Mouse (Mus musculus): ENCODE data around the gene Odf3l1. TPM values are rescaled to one million over a fixed set of nuclear protein-coding genes. Genes with fewer than 3 reads are reported as not detected.
A peak's percentile ranks its signal among the peaks of the same experiment; 100 is the strongest.

Gene Odf3l1
- polyA plus RNA-seq, 1 experiment from 2014 or later: 0.49 TPM

DNA sequence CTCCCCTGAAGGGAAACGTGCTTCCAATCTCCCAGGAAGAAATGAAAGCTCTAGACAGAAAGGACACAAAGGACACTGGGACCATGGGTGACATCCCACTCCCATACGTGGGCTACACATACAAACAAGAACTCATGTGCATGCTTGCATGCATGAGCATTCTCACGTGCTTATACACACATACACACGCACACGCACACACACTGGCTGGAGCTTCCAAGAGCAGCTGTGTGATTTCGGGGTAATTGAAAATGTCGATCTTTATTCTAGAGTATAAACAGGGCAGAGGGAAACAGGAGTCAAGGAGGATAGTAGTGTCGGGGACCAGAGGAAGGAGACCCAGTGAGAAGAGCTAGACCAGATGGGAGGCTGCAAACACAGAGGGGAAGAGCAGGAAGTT is 19.8 kb downstream of the Odf3l1 start:
- Histone ChIP-seq H3K4me1 (peaks cover 22% of the 10 kb centered on the region), H3K9me3 (no peaks in the 10 kb centered on the region), H3K27me3 (replicated peaks) (peaks cover 42% of the 10 kb centered on the region), H3K9ac (no peak overlapping the region), H3K4me2 (no peak overlapping the region), H3K27ac (replicated peaks) (no peak overlapping the region), H3K4me3 (no peak overlapping the region), H3K36me3 (no peaks in the 10 kb centered on the region)
- 65% methylated on average over 8 of the region's 8 CpGs for WGBS
- no peak for ATAC-seq (ENCODE audit: extremely low read depth, insufficient number of reproducible peaks, low FRiP score, low TSS enrichment)

DNA sequence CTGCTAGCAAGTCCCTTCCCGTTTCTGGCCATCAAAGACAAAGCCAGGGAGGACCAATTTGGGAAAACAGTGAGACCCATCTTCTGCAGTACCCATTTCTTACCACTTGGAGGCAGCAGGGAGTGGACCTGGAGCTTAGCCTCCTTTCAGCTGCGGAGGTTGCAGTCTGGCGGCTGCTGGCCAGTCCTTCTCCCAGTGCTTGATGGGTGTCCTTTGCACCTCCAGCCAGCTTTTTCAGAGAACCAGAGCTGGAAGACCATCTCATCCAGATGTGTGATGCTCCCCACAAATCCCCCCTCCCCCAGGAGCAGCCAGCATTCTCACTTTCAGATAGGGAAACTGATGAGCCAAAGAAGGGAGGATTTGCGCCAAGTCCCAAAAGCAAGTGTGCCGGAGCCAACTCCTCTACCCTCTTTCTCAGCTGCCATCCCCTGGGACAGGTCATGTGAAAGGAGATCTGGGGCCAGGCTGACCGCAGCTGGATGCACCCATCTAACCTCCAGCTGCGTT is 20.7 kb downstream of the Odf3l1 start:
- Histone ChIP-seq H3K9ac (no peak overlapping the region), H3K36me3 (no peaks in the 10 kb centered on the region), H3K4me3 (no peak overlapping the region), H3K27ac (replicated peaks) (no peak overlapping the region), H3K4me1 (peaks cover 26% of the 10 kb centered on the region), H3K9me3 (no peaks in the 10 kb centered on the region), H3K27me3 (replicated peaks) (peaks cover 46% of the 10 kb centered on the region), H3K4me2 (no peak overlapping the region)
- 29% methylated on average over 7 of the region's 7 CpGs for WGBS
- no peak for ATAC-seq (ENCODE audit: extremely low read depth, insufficient number of reproducible peaks, low FRiP score, low TSS enrichment)

DNA sequence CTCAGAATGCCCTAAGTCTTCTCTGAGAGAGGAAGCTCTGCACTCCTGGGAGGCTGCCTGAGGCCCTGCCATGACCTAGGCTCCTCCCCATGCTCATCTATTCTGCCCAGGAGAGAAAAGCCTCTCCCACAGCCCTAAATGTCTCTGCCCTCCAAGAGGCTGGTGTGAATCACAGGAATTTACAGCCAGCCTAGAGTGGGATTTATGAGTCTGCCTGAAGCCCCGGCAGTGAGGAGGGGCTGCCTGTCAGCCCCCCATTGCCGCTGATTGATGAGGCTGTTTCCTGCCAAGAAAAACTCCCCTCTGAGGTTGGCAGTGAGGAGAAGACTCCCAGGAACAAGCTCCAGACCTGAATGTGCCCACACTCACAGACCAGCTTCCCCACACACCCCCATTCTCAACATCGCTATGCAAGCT is 22.2 kb downstream of the Odf3l1 start:
- Histone ChIP-seq H3K27me3 (replicated peaks) (peaks cover 56% of the 10 kb centered on the region), H3K27ac (replicated peaks) (0 out of 2 replicates have a peak overlapping the region, but pooled peaks have one; percentile 3), H3K4me1 (peaks cover 26% of the 10 kb centered on the region), H3K4me3 (no peak overlapping the region), H3K9me3 (no peaks in the 10 kb centered on the region), H3K4me2 (no peak overlapping the region), H3K9ac (peak overlapping the region; percentile 24; the same call in 1 of the 2 replicates), H3K36me3 (no peaks in the 10 kb centered on the region)
- no peak for ATAC-seq (ENCODE audit: extremely low read depth, insufficient number of reproducible peaks, low FRiP score, low TSS enrichment)
- WGBS: 42% methylated on average over 3 of the region's 3 CpGs

DNA sequence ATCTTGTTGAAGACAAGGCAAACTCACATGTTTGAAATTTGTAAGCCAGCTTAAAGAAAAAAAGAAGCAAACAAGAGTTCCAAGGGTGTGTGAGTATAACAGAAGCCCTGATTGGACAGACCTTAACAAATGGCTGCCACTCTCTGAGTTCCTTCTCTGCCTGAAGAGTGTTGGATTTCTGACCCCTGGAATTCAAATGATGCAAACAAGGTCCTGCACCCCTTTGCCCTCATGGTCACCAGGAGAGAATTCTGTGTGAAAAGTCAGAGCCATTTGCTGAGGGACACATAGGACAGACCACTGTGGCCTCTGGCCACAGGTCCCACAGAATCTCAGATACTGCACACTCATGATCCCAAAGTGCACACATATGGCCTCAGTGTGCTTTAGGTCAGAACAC is 22.6 kb downstream of the Odf3l1 start:
- no peak overlapping the region for H3K4me3 ChIP-seq
- no peak for ATAC-seq (ENCODE audit: extremely low read depth, insufficient number of reproducible peaks, low FRiP score, low TSS enrichment)
- H3K36me3 ChIP-seq: no peaks in the 10 kb centered on the region
- peak overlapping the region; percentile 24; the same call in 1 of the 2 replicates for H3K9ac ChIP-seq
- no peaks in the 10 kb centered on the region for H3K9me3 ChIP-seq
- H3K4me2 ChIP-seq: no peak overlapping the region
- peaks cover 26% of the 10 kb centered on the region for H3K4me1 ChIP-seq
- peaks cover 56% of the 10 kb centered on the region for H3K27me3 ChIP-seq (replicated peaks)
- 0 out of 2 replicates have a peak overlapping the region, but pooled peaks have one; percentile 3 for H3K27ac ChIP-seq (replicated peaks)

DNA sequence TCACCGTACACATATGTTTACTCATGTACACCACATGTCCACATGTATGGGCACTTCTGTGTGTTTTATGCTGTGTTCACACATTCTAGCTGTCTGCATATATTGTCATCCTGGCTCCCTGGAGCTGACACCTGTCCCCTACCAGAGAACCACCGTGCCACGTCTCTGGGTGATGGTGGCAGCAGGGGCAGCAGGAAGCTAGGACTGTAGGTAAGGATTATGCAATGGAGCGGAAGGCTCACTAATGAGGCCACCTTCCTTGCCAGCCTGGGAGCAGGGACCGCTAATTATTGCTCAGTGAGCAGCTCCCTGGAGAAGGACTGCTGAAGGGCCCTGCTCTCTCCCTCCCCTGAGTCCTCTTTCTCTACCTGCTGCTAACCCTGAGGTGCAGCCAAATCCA is 23.8 kb downstream of the Odf3l1 start:
- H3K9ac ChIP-seq: 0 out of 2 replicates have a peak overlapping the region, but pooled peaks have one; percentile 24
- H3K4me3 ChIP-seq: no peak overlapping the region
- H3K27ac ChIP-seq (replicated peaks): no peak overlapping the region
- no peaks in the 10 kb centered on the region for H3K36me3 ChIP-seq
- no peak overlapping the region for H3K4me2 ChIP-seq
- WGBS: 84% methylated on average over 5 of the region's 5 CpGs
- ATAC-seq (ENCODE audit: extremely low read depth, insufficient number of reproducible peaks, low FRiP score, low TSS enrichment): no peak
- peaks cover 29% of the 10 kb centered on the region for H3K4me1 ChIP-seq
- peaks cover 46% of the 10 kb centered on the region for H3K27me3 ChIP-seq (replicated peaks)
- H3K9me3 ChIP-seq: no peaks in the 10 kb centered on the region

DNA sequence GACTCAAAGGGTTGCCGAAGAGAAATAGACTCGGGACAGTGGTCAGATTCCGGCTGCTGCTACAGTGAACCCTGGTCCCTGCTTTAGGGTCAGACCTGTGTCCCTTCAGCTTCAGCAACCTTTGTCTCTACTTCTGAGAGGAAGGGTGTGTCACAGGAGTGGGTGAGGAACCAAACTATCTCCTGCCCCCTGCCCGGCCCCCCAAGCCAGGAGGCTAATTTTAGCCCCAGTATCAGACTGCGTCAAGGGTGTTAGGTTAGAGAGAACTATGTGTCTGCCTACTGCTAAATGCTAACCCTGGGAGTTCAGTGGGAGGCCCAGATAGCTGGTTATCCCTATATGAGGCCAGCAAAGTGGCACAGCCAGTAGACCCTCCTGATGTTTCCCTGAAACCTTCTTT is 29.3 kb downstream of the Odf3l1 start:
- ATAC-seq (ENCODE audit: extremely low read depth, insufficient number of reproducible peaks, low FRiP score, low TSS enrichment): no peak
- no peaks in the 10 kb centered on the region for H3K9me3 ChIP-seq
- H3K9ac ChIP-seq: peak overlapping the region; percentile 4; the same call in 1 of the 2 replicates
- no peaks in the 10 kb centered on the region for H3K36me3 ChIP-seq
- H3K4me1 ChIP-seq: peaks cover 56% of the 10 kb centered on the region
- H3K4me3 ChIP-seq: no peak overlapping the region
- peaks cover 34% of the 10 kb centered on the region for H3K27me3 ChIP-seq (replicated peaks)
- H3K4me2 ChIP-seq: peak overlapping the region; percentile 28
- 25% methylated on average over 5 of the region's 5 CpGs for WGBS
- peak overlapping the region; percentile 73 for H3K27ac ChIP-seq (replicated peaks)

DNA sequence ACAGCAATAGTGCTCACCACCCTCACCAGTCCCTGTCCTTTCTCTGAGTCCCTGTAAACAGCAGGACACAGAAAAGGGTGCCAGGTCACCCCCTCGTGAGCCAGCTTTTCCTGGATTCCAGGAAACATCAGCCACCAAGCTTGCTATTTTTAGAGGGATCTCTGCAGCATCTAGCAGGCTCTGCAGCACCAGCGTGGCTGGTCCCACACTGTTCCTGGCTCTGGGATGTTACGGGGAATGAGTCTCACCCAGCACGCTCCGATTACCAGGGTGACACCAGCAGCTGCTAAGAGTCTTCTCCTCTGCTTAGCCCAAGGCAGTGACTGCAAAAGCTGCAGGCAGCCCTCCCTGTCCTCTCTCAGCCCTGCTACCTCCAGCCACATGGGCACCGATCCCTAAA is 31.6 kb downstream of the Odf3l1 start:
- no peaks in the 10 kb centered on the region for H3K36me3 ChIP-seq
- H3K9me3 ChIP-seq: no peaks in the 10 kb centered on the region
- peaks cover 53% of the 10 kb centered on the region for H3K4me1 ChIP-seq
- H3K27me3 ChIP-seq (replicated peaks): peaks cover 34% of the 10 kb centered on the region
- no peak overlapping the region for H3K4me3 ChIP-seq
- no peak overlapping the region for H3K9ac ChIP-seq
- WGBS: 9% methylated on average over 6 of the region's 6 CpGs
- H3K4me2 ChIP-seq: peak overlapping the region; percentile 42
- peak overlapping the region; percentile 17; the same call in 1 of the 2 replicates for H3K27ac ChIP-seq (replicated peaks)
- peak; percentile 28; the same call in 1 of the 2 replicates for ATAC-seq (ENCODE audit: extremely low read depth, insufficient number of reproducible peaks, low FRiP score, low TSS enrichment)

DNA sequence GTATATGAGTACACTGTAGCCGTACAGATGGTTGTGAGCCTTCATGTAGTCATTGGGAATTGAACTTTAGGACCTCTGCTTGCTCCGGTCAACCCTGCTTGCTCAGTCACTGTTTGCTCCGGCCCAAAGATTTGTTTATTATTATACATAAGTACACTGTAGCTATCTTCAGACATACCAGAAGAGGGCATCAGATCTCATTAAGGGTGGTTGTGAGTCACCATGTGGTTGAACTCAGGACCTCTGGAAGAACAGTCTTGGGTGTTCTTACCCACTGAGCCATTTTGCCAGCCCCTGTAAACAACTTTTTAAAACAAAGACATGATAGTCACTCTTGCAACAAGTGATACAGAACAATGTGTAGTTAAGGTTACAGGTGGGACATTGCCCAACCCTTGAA is 32.6 kb downstream of the Odf3l1 start:
- 84% methylated on average over 3 of the region's 3 CpGs for WGBS
- Histone ChIP-seq H3K27me3 (replicated peaks) (peaks cover 38% of the 10 kb centered on the region), H3K27ac (replicated peaks) (no peak overlapping the region), H3K4me1 (peaks cover 54% of the 10 kb centered on the region), H3K9me3 (no peaks in the 10 kb centered on the region), H3K4me2 (no peak overlapping the region), H3K36me3 (no peaks in the 10 kb centered on the region), H3K4me3 (no peak overlapping the region), H3K9ac (no peak overlapping the region)
- ATAC-seq (ENCODE audit: extremely low read depth, insufficient number of reproducible peaks, low FRiP score, low TSS enrichment): no peak

DNA sequence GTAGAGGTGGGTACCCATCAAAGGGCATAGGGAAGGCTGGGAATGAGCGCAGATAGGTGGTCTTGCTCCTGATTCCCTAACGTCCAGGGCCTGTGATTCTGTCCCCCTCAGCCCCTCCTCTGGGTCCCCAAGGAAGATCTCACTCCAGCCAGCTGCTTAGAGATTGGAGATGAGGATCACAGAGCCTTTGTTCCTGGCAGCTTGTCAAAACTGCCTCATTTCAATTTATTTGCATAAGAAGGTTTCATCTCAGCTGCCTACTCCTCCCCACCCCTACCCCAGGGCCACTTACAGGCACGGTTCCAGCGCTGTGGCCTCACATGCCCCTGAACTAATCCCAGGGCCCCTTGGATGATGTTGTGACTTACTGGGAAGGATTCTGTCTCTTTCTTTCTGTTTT is 34.3 kb downstream of the Odf3l1 start:
- H3K4me3 ChIP-seq: no peak overlapping the region
- no peaks in the 10 kb centered on the region for H3K9me3 ChIP-seq
- no peak overlapping the region for H3K4me2 ChIP-seq
- no peak overlapping the region for H3K9ac ChIP-seq
- peaks cover 55% of the 10 kb centered on the region for H3K27me3 ChIP-seq (replicated peaks)
- H3K4me1 ChIP-seq: peaks cover 53% of the 10 kb centered on the region
- ATAC-seq (ENCODE audit: extremely low read depth, insufficient number of reproducible peaks, low FRiP score, low TSS enrichment): no peak
- no peaks in the 10 kb centered on the region for H3K36me3 ChIP-seq
- no peak overlapping the region for H3K27ac ChIP-seq (replicated peaks)
- WGBS: 36% methylated on average over 4 of the region's 4 CpGs

DNA sequence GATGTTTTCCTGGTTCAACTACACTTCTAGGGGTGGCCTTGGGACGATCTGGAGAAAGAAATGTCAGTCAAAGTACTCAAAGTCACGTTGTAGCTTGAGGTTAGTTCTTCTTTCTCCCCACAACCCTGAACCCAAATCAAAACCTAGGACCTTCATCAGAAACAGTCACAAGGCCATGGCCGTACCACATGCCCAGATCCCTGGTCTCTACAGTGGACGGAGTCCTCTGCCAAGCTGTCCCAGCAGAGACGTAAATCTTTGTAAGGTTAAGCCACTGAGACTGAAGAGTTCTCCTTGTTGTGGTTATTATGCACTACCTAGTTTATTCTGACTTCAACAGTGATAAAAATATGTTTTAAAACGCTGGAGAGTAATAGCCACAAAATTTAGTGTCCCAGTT is 35.6 kb downstream of the Odf3l1 start:
- no peak overlapping the region for H3K4me2 ChIP-seq
- ATAC-seq (ENCODE audit: extremely low read depth, insufficient number of reproducible peaks, low FRiP score, low TSS enrichment): no peak
- H3K4me3 ChIP-seq: no peak overlapping the region
- no peaks in the 10 kb centered on the region for H3K9me3 ChIP-seq
- WGBS: 83% methylated on average over 6 of the region's 6 CpGs
- H3K27ac ChIP-seq (replicated peaks): no peak overlapping the region
- H3K36me3 ChIP-seq: no peaks in the 10 kb centered on the region
- H3K9ac ChIP-seq: no peak overlapping the region
- H3K27me3 ChIP-seq (replicated peaks): peaks cover 65% of the 10 kb centered on the region
- peaks cover 41% of the 10 kb centered on the region for H3K4me1 ChIP-seq

DNA sequence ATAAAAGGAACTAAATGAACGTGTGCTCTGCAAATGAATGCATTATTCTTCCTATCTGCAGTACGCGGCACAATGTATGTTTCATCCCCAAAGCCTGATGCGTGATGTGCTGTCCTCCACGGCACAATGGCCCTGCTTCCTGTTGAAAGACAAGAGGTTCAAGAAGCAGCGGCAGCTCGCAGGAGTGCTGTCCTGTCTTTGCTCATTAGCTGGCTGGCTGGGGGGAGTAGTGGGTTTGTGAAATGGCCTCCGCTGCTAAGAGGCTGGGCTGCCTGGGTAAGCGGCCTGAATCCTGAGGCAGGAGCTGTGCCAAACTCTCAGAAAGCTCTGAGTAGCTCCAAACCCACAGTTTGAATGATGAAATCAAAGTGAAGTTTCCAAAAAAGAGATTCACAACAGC is 36.3 kb downstream of the Odf3l1 start:
- peaks cover 34% of the 10 kb centered on the region for H3K4me1 ChIP-seq
- peaks cover 62% of the 10 kb centered on the region for H3K27me3 ChIP-seq (replicated peaks)
- no peak overlapping the region for H3K9ac ChIP-seq
- H3K9me3 ChIP-seq: no peaks in the 10 kb centered on the region
- H3K27ac ChIP-seq (replicated peaks): no peak overlapping the region
- no peak overlapping the region for H3K4me3 ChIP-seq
- no peaks in the 10 kb centered on the region for H3K36me3 ChIP-seq
- WGBS: 32% methylated on average over 9 of the region's 9 CpGs
- no peak overlapping the region for H3K4me2 ChIP-seq
- ATAC-seq (ENCODE audit: extremely low read depth, insufficient number of reproducible peaks, low FRiP score, low TSS enrichment): no peak

DNA sequence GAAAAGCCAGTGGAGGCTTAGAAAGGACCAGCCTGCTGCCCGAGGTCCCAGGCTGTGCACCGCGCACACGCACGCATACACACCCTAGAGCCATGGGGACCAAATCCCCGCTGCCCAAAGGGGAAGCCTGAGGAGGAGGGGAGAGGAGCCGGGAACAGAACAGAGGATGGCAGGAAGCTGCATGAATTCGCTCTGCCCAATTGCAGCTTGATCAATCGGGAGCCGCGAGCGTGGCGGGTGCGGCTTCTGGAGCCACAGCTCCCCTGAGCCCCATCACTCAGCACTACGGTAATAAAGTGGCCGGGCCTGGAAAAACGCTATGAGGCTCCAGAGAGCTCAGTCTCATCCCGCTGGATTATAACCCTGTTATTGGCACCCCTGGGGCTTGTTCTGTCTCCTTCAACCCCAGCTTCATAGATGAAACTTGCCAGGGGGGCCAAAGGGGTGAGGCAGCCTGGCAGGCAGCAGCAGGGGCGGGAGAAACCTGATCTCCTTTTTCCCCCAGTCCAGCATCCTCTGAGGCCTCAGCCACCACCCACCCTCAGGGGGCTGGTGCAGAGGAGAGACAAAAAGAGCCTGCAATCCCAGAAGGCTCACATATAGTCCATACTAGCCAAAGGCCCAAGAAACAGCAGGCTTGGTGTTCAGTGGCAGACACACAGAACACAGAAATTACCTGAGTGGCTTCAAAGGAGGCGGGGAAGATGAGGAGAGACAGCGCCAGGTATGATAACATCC is 38.8 kb downstream of the Odf3l1 start:
- WGBS: 13% methylated on average over 21 of the region's 21 CpGs
- peak overlapping the region; percentile 33 for H3K4me3 ChIP-seq
- H3K27me3 ChIP-seq (replicated peaks): peaks cover 54% of the 10 kb centered on the region
- H3K4me1 ChIP-seq: peaks cover 20% of the 10 kb centered on the region
- H3K9me3 ChIP-seq: no peaks in the 10 kb centered on the region
- H3K27ac ChIP-seq (replicated peaks): no peak overlapping the region
- H3K36me3 ChIP-seq: no peaks in the 10 kb centered on the region
- ATAC-seq (ENCODE audit: extremely low read depth, insufficient number of reproducible peaks, low FRiP score, low TSS enrichment): no peak
- peak overlapping the region; percentile 63 for H3K9ac ChIP-seq
- H3K4me2 ChIP-seq: peak overlapping the region; percentile 65
